Mouse (Mus musculus): ENCODE data around the gene Exoc6. TPM values are rescaled to one million over a fixed set of nuclear protein-coding genes. Genes with fewer than 3 reads are reported as not detected.

Exoc6 gene
- polyA plus RNA-seq, 2 experiments, result 5.3 to 8.8 TPM

GRCm38 (mm10) chr19:37650526-37650925 is 100.3 kb downstream of the Exoc6 start:
- Histone ChIP-seq H3K36me3 (ENCODE audit: control insufficient read depth, insufficient read depth, low read length) (no peaks in the 10 kb centered on the region), H3K4me3 (replicated peaks; ENCODE audit: low read length) (no peak overlapping the region), H3K27me3 (ENCODE audit: control insufficient read depth, insufficient read depth, low read length) (no peaks in the 10 kb centered on the region), H3K9ac (ENCODE audit: low read depth, low read length, severe bottlenecking) (no peak overlapping the region), H3K4me2 (replicated peaks; ENCODE audit: low read depth, low read length, severe bottlenecking) (no peak overlapping the region), H3K27ac (replicated peaks; ENCODE audit: low read depth, low read length) (no peak overlapping the region), H3K4me1 (ENCODE audit: control insufficient read depth, insufficient read depth, low read length) (no peaks in the 10 kb centered on the region), H3K9me3 (ENCODE audit: control insufficient read depth, low read length) (no peaks in the 10 kb centered on the region)
- no peak for TF ChIP-seq POLR2A (IDR thresholded peaks at IDR 0.05; ENCODE audit: borderline replicate concordance, extremely low read depth, insufficient read depth, insufficient read length)
- no peak for DNase-seq (ENCODE audit: low spot score)
- 58% methylated on average over 2 of the region's 2 CpGs for WGBS
- ATAC-seq (ENCODE audit: low FRiP score, low read depth), result no peak

DNA sequence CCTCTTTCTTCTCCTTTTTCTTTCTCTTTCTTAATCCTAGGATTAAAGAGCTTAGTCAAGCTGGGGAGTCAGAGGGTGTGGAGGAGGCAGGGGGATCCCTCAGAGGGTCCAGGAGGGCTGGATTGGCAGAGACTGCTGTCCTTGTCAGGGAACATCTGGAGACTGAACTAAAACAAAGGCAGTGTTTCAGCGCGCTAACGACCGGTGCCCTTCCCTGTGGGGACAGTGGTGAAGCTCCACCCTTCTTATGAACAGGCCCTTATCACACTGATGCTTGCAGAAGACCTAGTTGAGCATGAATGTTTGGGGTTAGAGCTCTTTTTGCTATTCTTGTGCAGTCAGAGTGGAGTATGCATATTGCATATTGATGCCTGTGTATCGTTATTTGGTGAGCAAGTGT is 103.8 kb downstream of the Exoc6 start:
- H3K36me3 ChIP-seq (ENCODE audit: control insufficient read depth, insufficient read depth, low read length), result no peaks in the 10 kb centered on the region

GRCm38 (mm10) chr19:37656441-37656840 is 106.2 kb downstream of the Exoc6 start:
- WGBS, result 14% methylated on average over 9 of the region's 9 CpGs
- ATAC-seq (ENCODE audit: low FRiP score, low read depth), result no peak
- Histone ChIP-seq H3K4me2 (replicated peaks; ENCODE audit: low read depth, low read length, severe bottlenecking) (no peak overlapping the region), H3K9me3 (ENCODE audit: control insufficient read depth, low read length) (no peaks in the 10 kb centered on the region), H3K27me3 (ENCODE audit: control insufficient read depth, insufficient read depth, low read length) (no peaks in the 10 kb centered on the region), H3K4me3 (replicated peaks; ENCODE audit: low read length) (no peak overlapping the region), H3K36me3 (ENCODE audit: control insufficient read depth, insufficient read depth, low read length) (no peaks in the 10 kb centered on the region), H3K9ac (ENCODE audit: low read depth, low read length, severe bottlenecking) (no peak overlapping the region), H3K4me1 (ENCODE audit: control insufficient read depth, insufficient read depth, low read length) (no peaks in the 10 kb centered on the region), H3K27ac (replicated peaks; ENCODE audit: low read depth, low read length) (no peak overlapping the region)
- no peak for TF ChIP-seq POLR2A (IDR thresholded peaks at IDR 0.05; ENCODE audit: borderline replicate concordance, extremely low read depth, insufficient read depth, insufficient read length)
- DNase-seq (ENCODE audit: low spot score), result no peak

More for the DNA sequence above, 103.8 kb downstream of the Exoc6 start:
- Histone ChIP-seq H3K9me3 (ENCODE audit: control insufficient read depth, low read length) (no peaks in the 10 kb centered on the region), H3K9ac (ENCODE audit: low read depth, low read length, severe bottlenecking) (no peak overlapping the region), H3K4me3 (replicated peaks; ENCODE audit: low read length) (no peak overlapping the region), H3K27ac (replicated peaks; ENCODE audit: low read depth, low read length) (no peak overlapping the region), H3K4me1 (ENCODE audit: control insufficient read depth, insufficient read depth, low read length) (no peaks in the 10 kb centered on the region), H3K27me3 (ENCODE audit: control insufficient read depth, insufficient read depth, low read length) (no peaks in the 10 kb centered on the region), H3K4me2 (replicated peaks; ENCODE audit: low read depth, low read length, severe bottlenecking) (no peak overlapping the region)
- ATAC-seq (ENCODE audit: low FRiP score, low read depth) (no peak), DNase-seq (ENCODE audit: low spot score) (no peak)
- TF ChIP-seq POLR2A (IDR thresholded peaks at IDR 0.05; ENCODE audit: borderline replicate concordance, extremely low read depth, insufficient read depth, insufficient read length), result no peak
- 50% methylated on average over 5 of the region's 5 CpGs for WGBS

DNA sequence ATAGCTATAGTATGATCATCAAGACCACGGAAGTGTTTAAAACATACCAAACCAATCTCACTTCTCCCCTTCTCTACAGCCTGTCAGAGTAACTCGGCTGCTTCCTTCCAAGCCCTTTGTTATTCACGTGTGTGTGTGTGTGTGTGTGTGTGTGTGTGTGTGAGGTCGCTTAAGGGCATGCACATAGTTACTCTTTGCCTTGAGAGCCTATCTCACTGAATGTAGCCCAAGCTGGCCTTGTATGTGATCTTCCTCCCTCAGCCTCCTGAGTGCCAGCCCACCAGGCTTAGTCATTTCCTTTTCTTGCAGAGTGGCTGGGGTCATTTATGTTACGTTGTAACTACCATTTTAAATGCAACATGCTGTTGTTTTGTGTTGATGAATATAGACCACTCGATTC is 115.0 kb downstream of the Exoc6 start:
- ATAC-seq (ENCODE audit: low FRiP score, low read depth) (no peak), DNase-seq (ENCODE audit: low spot score) (no peak)
- no peak overlapping the region for H3K27ac ChIP-seq (replicated peaks; ENCODE audit: low read depth, low read length)
- WGBS, result 78% methylated on average over 6 of the region's 6 CpGs
- no peak overlapping the region for H3K9ac ChIP-seq (ENCODE audit: low read depth, low read length, severe bottlenecking)
- no peak overlapping the region for H3K4me2 ChIP-seq (replicated peaks; ENCODE audit: low read depth, low read length, severe bottlenecking)
- no peaks in the 10 kb centered on the region for H3K27me3 ChIP-seq (ENCODE audit: control insufficient read depth, insufficient read depth, low read length)
- H3K4me3 ChIP-seq (replicated peaks; ENCODE audit: low read length), result no peak overlapping the region
- no peaks in the 10 kb centered on the region for H3K9me3 ChIP-seq (ENCODE audit: control insufficient read depth, low read length)
- TF ChIP-seq POLR2A (IDR thresholded peaks at IDR 0.05; ENCODE audit: borderline replicate concordance, extremely low read depth, insufficient read depth, insufficient read length), result no peak
- no peaks in the 10 kb centered on the region for H3K36me3 ChIP-seq (ENCODE audit: control insufficient read depth, insufficient read depth, low read length)
- H3K4me1 ChIP-seq (ENCODE audit: control insufficient read depth, insufficient read depth, low read length), result no peaks in the 10 kb centered on the region

DNA sequence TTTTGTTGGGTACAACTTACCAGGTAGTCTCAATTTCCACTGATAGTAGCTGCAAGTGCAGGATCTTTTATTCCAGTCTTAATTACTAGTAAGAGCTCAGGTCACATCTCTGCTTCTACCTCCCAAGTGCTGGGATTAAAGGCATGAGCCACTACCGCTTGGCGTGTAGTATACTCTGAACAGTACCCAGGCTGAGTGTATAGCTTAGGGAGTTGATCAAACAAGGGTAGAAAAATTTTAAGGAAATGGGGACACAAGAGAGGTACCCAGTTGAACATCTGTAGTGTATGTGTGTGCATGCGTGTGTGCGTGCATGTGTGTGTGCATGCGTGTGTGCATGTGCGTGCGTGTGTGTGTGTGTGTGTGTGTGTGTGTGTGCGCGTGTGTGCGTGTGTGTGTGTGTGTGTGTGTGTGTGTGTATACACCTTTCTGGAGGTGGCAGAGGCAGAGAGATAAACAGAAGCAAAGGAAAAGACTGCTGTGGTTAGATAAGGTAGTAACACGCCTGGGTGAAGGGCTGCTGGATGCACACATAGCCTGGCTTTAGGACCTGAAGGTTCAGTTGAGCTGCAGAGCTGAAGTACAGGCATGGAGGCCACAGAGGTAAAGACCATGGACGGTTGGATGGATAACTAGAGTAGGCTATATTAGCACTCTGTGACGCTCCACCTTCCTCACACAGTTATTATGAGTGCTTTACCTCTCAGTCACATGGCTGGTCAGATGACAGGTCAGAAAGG is 117.8 kb downstream of the Exoc6 start:
- Histone ChIP-seq H3K4me1 (ENCODE audit: control insufficient read depth, insufficient read depth, low read length) (no peaks in the 10 kb centered on the region), H3K9me3 (ENCODE audit: control insufficient read depth, low read length) (no peaks in the 10 kb centered on the region), H3K27ac (replicated peaks; ENCODE audit: low read depth, low read length) (no peak overlapping the region), H3K4me3 (replicated peaks; ENCODE audit: low read length) (no peak overlapping the region), H3K27me3 (ENCODE audit: control insufficient read depth, insufficient read depth, low read length) (no peaks in the 10 kb centered on the region), H3K4me2 (replicated peaks; ENCODE audit: low read depth, low read length, severe bottlenecking) (no peak overlapping the region), H3K36me3 (ENCODE audit: control insufficient read depth, insufficient read depth, low read length) (no peaks in the 10 kb centered on the region), H3K9ac (ENCODE audit: low read depth, low read length, severe bottlenecking) (no peak overlapping the region)
- 69% methylated on average over 13 of the region's 13 CpGs for WGBS
- TF ChIP-seq POLR2A (IDR thresholded peaks at IDR 0.05; ENCODE audit: borderline replicate concordance, extremely low read depth, insufficient read depth, insufficient read length), result no peak
- DNase-seq (ENCODE audit: low spot score) (no peak), ATAC-seq (ENCODE audit: low FRiP score, low read depth) (no peak)

Data from limb, embryonic 14.5 days (tissue).